Mouse (Mus musculus) E14TG2a.4 (cell line): ENCODE data around the gene Gdpd5.

ENCODE experiments used
- CTCF ChIP-seq: conservative IDR thresholded peaks from 2 replicates; pipeline ENCODE4 v1.5.1; 2014; ENCODE audit warnings: low read length
- NANOG ChIP-seq: IDR thresholded peaks from 2 replicates; pipeline ENCODE4 v1.6.1; 2014; ENCODE audit warnings: borderline replicate concordance, low read length, mixed read lengths
- POU5F1 ChIP-seq: IDR thresholded peaks from 2 replicates; pipeline ENCODE4 v1.6.1; 2014; ENCODE audit warnings: low read length, borderline replicate concordance

DNA sequence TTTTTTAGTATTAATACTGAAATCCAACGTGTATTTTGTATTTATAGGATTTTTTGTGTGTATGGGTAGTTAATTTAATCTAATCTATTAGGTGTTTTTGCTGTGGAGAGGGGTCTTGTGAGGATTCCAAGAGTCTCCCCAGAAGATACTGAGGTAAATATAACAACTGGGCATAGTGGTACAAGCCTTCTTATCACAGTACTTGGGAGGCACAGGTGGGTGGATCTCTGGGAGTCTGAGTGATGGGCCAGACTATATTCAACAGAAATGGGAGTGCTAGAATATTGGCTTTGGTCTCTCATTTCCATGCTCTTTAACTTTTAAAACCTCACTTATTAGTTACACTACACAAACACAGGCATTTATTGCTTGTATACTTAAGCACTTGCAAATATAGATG, 119.9 kb downstream of the Gdpd5 start:
- no peak for TF ChIP-seq CTCF
- no peak for TF ChIP-seq NANOG
- TF ChIP-seq POU5F1, result no peak
